Mouse (Mus musculus): Measurements from ENCODE around the gene Ndn.

Gene Ndn

GRCm38 (mm10) chr7:62346269-62346668 is at the start of gene Ndn:
Gene Ndn, plus strand, starts transcription at chr7:62346569.
- DNase-seq (ENCODE audit: low read depth, low spot score) = no peak

- no peak for DNase-seq (ENCODE audit: low read depth, low spot score)
These were observed 43.9 kb upstream of the Ndn start for GRCm38 (mm10) chr7:62302451-62302850.

- no peak for DNase-seq (ENCODE audit: low read depth, low spot score)
These were observed 39.3 kb upstream of the Ndn start for GRCm38 (mm10) chr7:62306896-62307614.

- no peak for DNase-seq (ENCODE audit: low read depth, low spot score)
These were observed 29.6 kb upstream of the Ndn start for GRCm38 (mm10) chr7:62316793-62317192.

- no peak for DNase-seq (ENCODE audit: low read depth, low spot score)
These were observed 958 bp upstream of the Ndn start for GRCm38 (mm10) chr7:62345411-62345810.

- no peak for DNase-seq (ENCODE audit: low read depth, low spot score)
These were observed 1.9 kb downstream of the Ndn start for GRCm38 (mm10) chr7:62348106-62348803.

- no peak for DNase-seq (ENCODE audit: low read depth, low spot score)
These were observed 2.4 kb downstream of the Ndn start for GRCm38 (mm10) chr7:62348804-62349190.

GRCm38 (mm10) chr7:62351266-62351665 is 4.9 kb downstream of the Ndn start:
- no peak for DNase-seq (ENCODE audit: low read depth, low spot score)

- no peak for DNase-seq (ENCODE audit: low read depth, low spot score)
These were observed 18.8 kb downstream of the Ndn start for GRCm38 (mm10) chr7:62365039-62365636.

GRCm38 (mm10) chr7:62366730-62367129 is 20.4 kb downstream of the Ndn start:
- DNase-seq (ENCODE audit: low read depth, low spot score) = no peak

- no peak for DNase-seq (ENCODE audit: low read depth, low spot score)
These were observed 29.3 kb downstream of the Ndn start for GRCm38 (mm10) chr7:62375658-62376057.

- no peak for DNase-seq (ENCODE audit: low read depth, low spot score)
These were observed 30.3 kb downstream of the Ndn start, which contains the start of gene Magel2 for GRCm38 (mm10) chr7:62376510-62377304. Gene Magel2, plus strand, starts transcription at chr7:62377010.

GRCm38 (mm10) chr7:62377313-62377712 is 30.9 kb downstream of the Ndn start:
- no peak for DNase-seq (ENCODE audit: low read depth, low spot score)

GRCm38 (mm10) chr7:62378529-62378928 is 32.2 kb downstream of the Ndn start:
- DNase-seq (ENCODE audit: low read depth, low spot score) = no peak

GRCm38 (mm10) chr7:62382391-62382790 is 36.0 kb downstream of the Ndn start:
- DNase-seq (ENCODE audit: low read depth, low spot score) = peak; percentile 5

- no peak for DNase-seq (ENCODE audit: low read depth, low spot score)
These were observed 41.9 kb downstream of the Ndn start for GRCm38 (mm10) chr7:62388291-62388690.

GRCm38 (mm10) chr7:62392202-62392601 is 45.8 kb downstream of the Ndn start:
- no peak for DNase-seq (ENCODE audit: low read depth, low spot score)
